7 mouse cellular contexts compared by ENCODE assay signal in genomic region chr5:33683897-33684652, GRCm38 (mm10). TPM values are rescaled to one million over a fixed set of nuclear protein-coding genes. Genes with fewer than 3 reads are reported as not detected.
DNase-seq lines count a peak whose midpoint lies in the region; ATAC-seq and TF ChIP-seq lines count a peak whose summit lies in the region.

No protein-coding gene starts in this region.

- H3K4me3 ChIP-seq in heart, embryonic 16.5 days (ENCODE audit: low read length) = no peak overlapping the region
- H3K4me3 ChIP-seq in layer of hippocampus, adult 2 months = no peak overlapping the region
- H3K4me3 ChIP-seq in midbrain, embryonic 14.5 days (replicated peaks; ENCODE audit: low read depth, low read length) = no peak overlapping the region

- 0 out of 2 replicates have a peak, but pooled peaks have one; percentile 25 for ATAC-seq in heart, embryonic 16.5 days (replicated peaks; ENCODE audit: extremely low read depth, insufficient read depth, low FRiP score)
- no peak for ATAC-seq in midbrain, embryonic 14.5 days (ENCODE audit: low FRiP score, low TSS enrichment)

- no peak overlapping the region for H3K4me2 ChIP-seq in heart, embryonic 16.5 days (ENCODE audit: low read depth, low read length)
- no peak overlapping the region for H3K4me2 ChIP-seq in midbrain, embryonic 14.5 days (ENCODE audit: low read length)

- H3K27ac ChIP-seq in heart, embryonic 16.5 days (ENCODE audit: low read length) = no peak overlapping the region
- no peak overlapping the region for H3K27ac ChIP-seq in layer of hippocampus, adult 2 months
- H3K27ac ChIP-seq in midbrain, embryonic 14.5 days (replicated peaks; ENCODE audit: low read depth, low read length) = no peak overlapping the region

- no peaks in the 10 kb centered on the region for H3K36me3 ChIP-seq in heart, embryonic 16.5 days (ENCODE audit: control insufficient read depth, insufficient read depth)
- no peaks in the 10 kb centered on the region for H3K36me3 ChIP-seq in midbrain, embryonic 14.5 days (ENCODE audit: control insufficient read depth, insufficient read depth, low read length)

- H3K4me1 ChIP-seq in heart, embryonic 16.5 days (ENCODE audit: control insufficient read depth, insufficient read depth, low read length) = no peaks in the 10 kb centered on the region
- H3K4me1 ChIP-seq in midbrain, embryonic 14.5 days (ENCODE audit: control insufficient read depth, insufficient read depth, low read length) = peaks cover 9% of the 10 kb centered on the region

- WGBS in heart, embryonic 16.5 days = 44% methylated on average over 7 of the region's 7 CpGs
- WGBS in midbrain, embryonic 14.5 days = 46% methylated on average over 7 of the region's 7 CpGs

- peak; percentile 85 for TF ChIP-seq CTCF in layer of hippocampus, adult 2 months (conservative IDR thresholded peaks at IDR 0.05)

- no peaks in the 10 kb centered on the region for H3K9me3 ChIP-seq in heart, embryonic 16.5 days (replicated peaks; ENCODE audit: control insufficient read depth, low read length)
- H3K9me3 ChIP-seq in midbrain, embryonic 14.5 days (ENCODE audit: control insufficient read depth, low read length) = no peaks in the 10 kb centered on the region

- no peak overlapping the region for H3K9ac ChIP-seq in heart, embryonic 16.5 days (ENCODE audit: low read length)
- no peak overlapping the region for H3K9ac ChIP-seq in midbrain, embryonic 14.5 days (replicated peaks; ENCODE audit: low read length)

- no peaks in the 10 kb centered on the region for H3K27me3 ChIP-seq in heart, embryonic 16.5 days (ENCODE audit: control insufficient read depth, insufficient read depth, low read length)
- no peaks in the 10 kb centered on the region; the same call in 1 of the 2 replicates for H3K27me3 ChIP-seq in midbrain, embryonic 14.5 days (ENCODE audit: control insufficient read depth, insufficient read depth, low read length)

- DNase-seq in right cerebral cortex, adult 2 months (ENCODE audit: low spot score in 2 of 2) = peak; percentile 39 to 57
- DNase-seq in right cerebral cortex, postnatal 36 days (ENCODE audit: low spot score in 2 of 2) = no peak
- DNase-seq in embryo, embryonic 10.5 days (ENCODE audit: low spot score) = peak; percentile 85
- DNase-seq in layer of hippocampus, adult 2 months (ENCODE audit: low spot score in 2 of 2) = peak; percentile 40 to 51
- peak; percentile 77 for DNase-seq in midbrain, embryonic 14.5 days
- DNase-seq in testis, postnatal 14 days (ENCODE audit: low spot score) = no peak

RNA-seq across cellular contexts. Expression of gene Tmem129, which starts 25.9 kb away (rescaled TPM):
- 37.1 and 37.4 TPM in 2 replicates for polyA plus RNA-seq in heart, embryonic 16.5 days (2015; fragmentation: Nextera tagmentation; extraction: Ambion mirVana)
- total RNA-seq in layer of hippocampus, adult 2 months (2021) = 10 to 100 TPM; 24.0 to 25.2 TPM
- 29.4 and 31.1 TPM in 2 replicates for polyA plus RNA-seq in midbrain, embryonic 14.5 days (2014; fragmentation: Nextera tagmentation; extraction: Ambion mirVana)

RNA-seq across cellular contexts. Expression of gene Tacc3, which starts 26.1 kb away (rescaled TPM):
- polyA plus RNA-seq in heart, embryonic 16.5 days (2015; fragmentation: Nextera tagmentation; extraction: Ambion mirVana) = 114 and 122 TPM in 2 replicates
- total RNA-seq in layer of hippocampus, adult 2 months (2021) = 1 to 10 TPM; 5.7 to 7.9 TPM
- polyA plus RNA-seq in midbrain, embryonic 14.5 days (2014; fragmentation: Nextera tagmentation; extraction: Ambion mirVana) = 25.5 and 45.9 TPM in 2 replicates

RNA-seq across cellular contexts. Expression of gene Slbp, which starts 31.7 kb away (rescaled TPM):
- 119 and 138 TPM in 2 replicates for polyA plus RNA-seq in heart, embryonic 16.5 days (2015; fragmentation: Nextera tagmentation; extraction: Ambion mirVana)
- total RNA-seq in layer of hippocampus, adult 2 months (2021) = 10 to 100 TPM; 20.5 to 21.5 TPM
- 112 and 134 TPM in 2 replicates for polyA plus RNA-seq in midbrain, embryonic 14.5 days (2014; fragmentation: Nextera tagmentation; extraction: Ambion mirVana)

RNA-seq across cellular contexts. Expression of gene Fgfr3, which starts 37.4 kb away (rescaled TPM):
- 3.9 and 8.8 TPM in 2 replicates for polyA plus RNA-seq in heart, embryonic 16.5 days (2015; fragmentation: Nextera tagmentation; extraction: Ambion mirVana)
- total RNA-seq in layer of hippocampus, adult 2 months (2021) = 100 to 1,000 TPM; 137 to 139 TPM
- polyA plus RNA-seq in midbrain, embryonic 14.5 days (2014; fragmentation: Nextera tagmentation; extraction: Ambion mirVana) = 20.9 and 21.3 TPM in 2 replicates

RNA-seq across cellular contexts. Expression of gene Gm9903, which starts 54.4 kb away (rescaled TPM):
- polyA plus RNA-seq in heart, embryonic 16.5 days (2015; fragmentation: Nextera tagmentation; extraction: Ambion mirVana) = 0.65 and 1.00 TPM in 2 replicates
- total RNA-seq in layer of hippocampus, adult 2 months (2021) = under 1 TPM; 0.90 to 0.98 TPM
- 0.65 and 0.83 TPM in 2 replicates for polyA plus RNA-seq in midbrain, embryonic 14.5 days (2014; fragmentation: Nextera tagmentation; extraction: Ambion mirVana)

Comparison
In these comparisons a context has a peak if more than half of its experiments do, and no peak if none do; other contexts are left out.
1. DNase-seq: peak in right cerebral cortex, adult 2 months (2 of 2), embryo, embryonic 10.5 days (single experiment), layer of hippocampus, adult 2 months (2 of 2) and midbrain, embryonic 14.5 days (single experiment); none in right cerebral cortex, postnatal 36 days (0 of 2) and testis, postnatal 14 days (single experiment).